Mouse (Mus musculus) inflammation-experienced regulatory T-cells (primary cell): ENCODE results near the gene Gm5105. TPM values are rescaled to one million over a fixed set of nuclear protein-coding genes. Genes with fewer than 3 reads are reported as not detected.

ENCODE experiments used
- polyA plus RNA-seq, 2 experiments: library from polyadenylated mRNA; unstranded; fragments of 100-300 nt; shearing (Covaris generic); gene quantifications; one replicate each; pipeline ENCODE4 v1.2.1; 2017

The Gm5105 gene
- polyA plus RNA-seq, result under 1 TPM in 1 of 2 experiments, not detected in 1; 0.12 TPM

GRCm38 (mm10) chr3:138067288-138067687 is at the start of gene Gm5105:
Gene Gm5105, minus strand, starts transcription at chr3:138067388.

GRCm38 (mm10) chr3:138064732-138065645 is 2.2 kb downstream of the Gm5105 start, which contains the start of gene 1110002E22Rik:
Gene 1110002E22Rik, plus strand, starts transcription at chr3:138065052.

Other genes with a start within 250 kb of the Gm5105 start
- 1,000 to 10,000 TPM in 1 of 2 experiments, 100 to 1,000 TPM in 1; 589 to 1,267 TPM for gene H2afz, start 202.9 kb downstream of the Gm5105 start, polyA plus RNA-seq
- 10 to 100 TPM in 1 of 2 experiments, 1 to 10 TPM in 1; 7.6 to 11.5 TPM for gene Dnajb14, start 199.7 kb downstream of the Gm5105 start, polyA plus RNA-seq
- 10 to 100 TPM; 54.5 to 71.3 TPM for gene Lamtor3, start 148.9 kb downstream of the Gm5105 start, polyA plus RNA-seq
- 100 to 1,000 TPM in 1 of 2 experiments, 10 to 100 TPM in 1; 87.2 to 132 TPM for gene Dapp1, start 85.8 kb downstream of the Gm5105 start, polyA plus RNA-seq
- under 1 TPM in 1 of 2 experiments, not detected in 1; 0.04 TPM for gene 1110002E22Rik, start 2.3 kb downstream of the Gm5105 start, polyA plus RNA-seq
- gene Trmt10a, start 76.1 kb upstream of the Gm5105 start, polyA plus RNA-seq, result 1 to 10 TPM; 6.0 to 8.1 TPM
- 1 to 10 TPM; 5.2 to 5.4 TPM for gene Mttp, start 77.6 kb upstream of the Gm5105 start, polyA plus RNA-seq
- gene 4930579F01Rik, start 126.4 kb upstream of the Gm5105 start, polyA plus RNA-seq, result 1 to 10 TPM in 1 of 2 experiments, not detected in 1; 1.2 TPM
- under 1 TPM in 1 of 2 experiments, not detected in 1; 0.84 TPM for gene Adh7, start 150.4 kb upstream of the Gm5105 start, polyA plus RNA-seq
- 1 to 10 TPM; 3.9 to 7.1 TPM for gene Adh1, start 193.6 kb upstream of the Gm5105 start, polyA plus RNA-seq
- under 1 TPM in 1 of 2 experiments, not detected in 1; 0.50 TPM for gene Adh6a, start 245.9 kb upstream of the Gm5105 start, polyA plus RNA-seq